Mouse (Mus musculus): ENCODE results near the gene Cog1. TPM values are rescaled to one million over a fixed set of nuclear protein-coding genes. Genes with fewer than 3 reads are reported as not detected.
A peak's percentile ranks its signal among the peaks of the same experiment; 100 is the strongest.

Gene Cog1
- polyA plus RNA-seq, 1 experiment from 2014 or later, result 18.6 TPM

DNA sequence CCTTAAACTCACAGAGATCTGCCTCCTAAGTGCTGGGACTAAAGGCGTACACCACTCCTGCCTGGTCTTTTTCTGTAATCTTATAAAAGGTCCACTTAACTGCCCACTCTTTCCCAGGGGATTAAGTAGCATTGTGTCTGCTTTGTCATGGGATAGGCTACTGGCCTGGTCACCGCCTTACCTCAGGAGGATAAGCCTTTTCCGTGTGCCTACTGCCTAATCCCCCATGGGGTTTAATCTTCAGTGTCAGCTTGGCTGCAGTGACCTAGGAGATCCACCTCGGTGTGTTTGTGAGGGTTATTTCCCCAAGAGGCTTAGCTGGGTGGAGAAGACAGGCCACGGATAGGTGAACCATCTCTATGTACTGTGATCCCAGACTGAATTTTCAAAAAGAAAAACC, 48.6 kb downstream of the Cog1 start:
- peak overlapping the region; percentile 51 for H3K27ac ChIP-seq (ENCODE audit: low read length)
- WGBS, result 81% methylated on average over 5 of the region's 5 CpGs
- DNase-seq (ENCODE audit: low spot score), result no peak

DNA sequence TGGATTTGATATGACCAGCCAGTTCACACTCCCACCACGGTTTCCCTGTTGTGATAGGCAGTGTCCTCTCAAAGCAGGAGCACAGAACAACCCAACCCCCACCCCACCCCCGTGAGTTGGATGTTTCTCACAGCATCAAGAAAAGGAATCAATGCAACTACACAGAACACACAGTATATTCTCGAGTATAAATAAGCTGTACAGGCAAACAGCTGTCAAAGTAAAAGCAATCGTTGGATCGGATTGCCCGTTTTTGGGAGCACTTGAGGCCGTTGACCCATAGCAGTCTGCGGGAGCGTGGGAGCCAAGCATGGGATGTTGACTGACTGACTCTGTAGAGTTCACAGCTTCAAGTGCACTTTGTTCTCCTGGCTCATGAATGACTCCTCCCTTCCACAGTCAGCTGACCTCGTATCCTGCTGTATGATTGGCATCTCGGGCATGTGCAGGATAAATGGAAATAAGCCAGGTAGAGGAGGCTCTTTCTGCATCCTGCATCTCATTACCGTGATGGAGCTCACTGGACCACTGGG, 49.1 kb downstream of the Cog1 start:
- DNase-seq (ENCODE audit: low spot score) (peak; percentile 84), ATAC-seq (peak; percentile 80)
- WGBS, result 53% methylated on average over 12 of the region's 12 CpGs
- Histone ChIP-seq H3K9me3 (ENCODE audit: low read length) (no peaks in the 10 kb centered on the region), H3K4me1 (ENCODE audit: insufficient read depth, low read depth, low read length) (no peaks in the 10 kb centered on the region), H3K27me3 (replicated peaks; ENCODE audit: insufficient read depth, low read length) (no peaks in the 10 kb centered on the region), H3K9ac (replicated peaks; ENCODE audit: low read depth) (no peak overlapping the region), H3K27ac (ENCODE audit: low read length) (no peak overlapping the region), H3K36me3 (ENCODE audit: insufficient read depth, low read length) (0 out of 2 replicates have a peak, but pooled peaks cover 4% of the 10 kb centered on the region), H3K4me2 (replicated peaks; ENCODE audit: low read depth, low read length) (no peak overlapping the region), H3K4me3 (ENCODE audit: low read depth, low read length) (no peak overlapping the region)
- TF ChIP-seq EP300 (IDR thresholded peaks at IDR 0.05), result peak; percentile 51
- no peak for TF ChIP-seq CTCF (IDR thresholded peaks at IDR 0.05)

More for the DNA sequence above, 48.6 kb downstream of the Cog1 start:
- TF ChIP-seq CTCF (IDR thresholded peaks at IDR 0.05) (no peak), EP300 (IDR thresholded peaks at IDR 0.05) (no peak)
- H3K9ac ChIP-seq (replicated peaks; ENCODE audit: low read depth), result no peak overlapping the region
- 0 out of 2 replicates have a peak, but pooled peaks cover 4% of the 10 kb centered on the region for H3K36me3 ChIP-seq (ENCODE audit: insufficient read depth, low read length)
- no peaks in the 10 kb centered on the region for H3K27me3 ChIP-seq (replicated peaks; ENCODE audit: insufficient read depth, low read length)
- H3K9me3 ChIP-seq (ENCODE audit: low read length), result no peaks in the 10 kb centered on the region
- no peaks in the 10 kb centered on the region for H3K4me1 ChIP-seq (ENCODE audit: insufficient read depth, low read depth, low read length)
- H3K4me3 ChIP-seq (ENCODE audit: low read depth, low read length), result no peak overlapping the region
- ATAC-seq, result no peak; the same call in 1 of the 2 replicates
- no peak overlapping the region for H3K4me2 ChIP-seq (replicated peaks; ENCODE audit: low read depth, low read length)

DNA sequence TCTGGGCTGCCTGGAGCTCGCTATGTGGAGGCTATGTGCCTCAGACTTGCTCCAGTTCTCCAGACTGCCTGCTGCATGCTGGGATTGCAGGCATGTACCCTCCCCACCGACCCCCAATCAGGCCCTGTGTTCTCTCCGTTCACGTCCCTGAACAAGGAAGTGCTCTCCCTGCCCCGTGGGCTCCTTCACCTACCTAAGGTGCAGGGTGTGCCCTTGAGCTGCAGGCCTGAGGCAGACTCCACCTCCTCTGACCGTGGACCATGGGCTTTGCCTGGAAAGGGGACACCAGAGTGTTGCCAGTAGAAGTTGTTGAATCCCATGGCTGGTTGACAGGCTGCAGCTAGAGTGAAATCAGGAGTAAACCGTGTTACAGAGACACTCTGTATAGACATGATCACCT, 50.7 kb downstream of the Cog1 start:
- ATAC-seq (no peak), DNase-seq (ENCODE audit: low spot score) (no peak)
- Histone ChIP-seq H3K27me3 (replicated peaks; ENCODE audit: insufficient read depth, low read length) (no peaks in the 10 kb centered on the region), H3K27ac (ENCODE audit: low read length) (no peak overlapping the region), H3K4me2 (replicated peaks; ENCODE audit: low read depth, low read length) (no peak overlapping the region), H3K4me1 (ENCODE audit: insufficient read depth, low read depth, low read length) (peaks cover 3% of the 10 kb centered on the region; the same call in 1 of the 2 replicates), H3K36me3 (ENCODE audit: insufficient read depth, low read length) (no peaks in the 10 kb centered on the region), H3K4me3 (ENCODE audit: low read depth, low read length) (no peak overlapping the region), H3K9me3 (ENCODE audit: low read length) (no peaks in the 10 kb centered on the region), H3K9ac (replicated peaks; ENCODE audit: low read depth) (no peak overlapping the region)
- TF ChIP-seq CTCF (IDR thresholded peaks at IDR 0.05) (no peak), EP300 (IDR thresholded peaks at IDR 0.05) (no peak)
- 73% methylated on average over 7 of the region's 7 CpGs for WGBS

DNA sequence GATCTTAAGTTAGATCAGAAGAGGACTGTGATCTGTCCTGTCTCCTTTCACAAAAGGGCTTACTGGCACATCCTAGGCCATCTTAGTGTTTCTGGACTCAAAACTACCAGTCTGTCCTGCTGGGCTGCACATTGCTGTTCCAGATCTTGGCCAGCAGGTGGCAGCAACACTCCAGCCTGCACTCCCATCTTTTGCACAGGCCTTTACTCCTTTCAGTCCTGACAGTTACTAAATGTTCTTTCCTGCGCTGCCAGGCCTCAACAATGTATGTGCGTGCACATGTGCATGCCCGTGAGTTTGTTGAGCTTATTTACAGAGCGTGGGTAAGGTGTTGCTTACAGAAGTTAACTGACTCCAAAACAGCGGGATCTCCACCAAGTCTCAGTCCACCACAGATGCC, 54.8 kb downstream of the Cog1 start:
- Histone ChIP-seq H3K9me3 (ENCODE audit: low read length) (no peaks in the 10 kb centered on the region), H3K4me1 (ENCODE audit: insufficient read depth, low read depth, low read length) (peaks cover 3% of the 10 kb centered on the region; the same call in 1 of the 2 replicates), H3K9ac (replicated peaks; ENCODE audit: low read depth) (no peak overlapping the region), H3K27ac (ENCODE audit: low read length) (no peak overlapping the region), H3K36me3 (ENCODE audit: insufficient read depth, low read length) (no peaks in the 10 kb centered on the region), H3K27me3 (replicated peaks; ENCODE audit: insufficient read depth, low read length) (no peaks in the 10 kb centered on the region), H3K4me2 (replicated peaks; ENCODE audit: low read depth, low read length) (no peak overlapping the region), H3K4me3 (ENCODE audit: low read depth, low read length) (no peak overlapping the region)
- ATAC-seq, result peak; percentile 76
- DNase-seq (ENCODE audit: low spot score), result peak; percentile 83
- WGBS, result 22% methylated on average over 5 of the region's 5 CpGs
- TF ChIP-seq CTCF (IDR thresholded peaks at IDR 0.05) (peak; percentile 100), EP300 (IDR thresholded peaks at IDR 0.05) (no peak)

DNA sequence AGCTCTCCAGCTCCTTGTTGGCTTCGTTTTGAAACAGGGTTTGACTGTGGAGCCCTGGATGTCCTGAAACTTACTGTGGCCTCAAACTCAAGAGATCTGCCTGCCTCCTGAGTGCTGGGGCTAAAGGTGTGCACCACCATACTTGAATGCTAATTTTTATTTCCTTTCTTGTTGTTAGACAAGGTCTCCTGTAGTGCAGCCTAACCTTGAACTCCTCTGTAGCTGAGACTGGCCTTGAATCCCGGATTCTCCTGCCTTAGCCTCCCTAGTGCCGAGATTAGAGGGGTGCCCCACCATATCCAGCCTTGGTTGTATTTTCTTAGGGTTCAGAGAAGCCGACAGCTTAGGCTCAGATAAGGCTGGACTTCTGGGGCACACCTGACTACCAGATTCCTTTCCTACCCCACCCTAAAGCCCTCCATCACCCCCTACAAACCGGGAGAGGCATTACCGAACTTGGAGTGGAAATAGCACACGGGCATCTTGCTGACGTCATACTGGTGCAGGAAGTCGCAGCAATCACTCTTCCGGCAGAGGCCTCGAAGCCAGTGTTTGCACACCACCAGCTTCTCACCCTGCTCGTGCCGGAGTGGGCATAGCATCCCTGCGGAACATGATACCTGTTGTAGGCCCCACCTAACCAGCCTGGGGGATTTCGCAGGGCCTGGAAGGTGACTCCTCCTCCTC, 57.1 kb downstream of the Cog1 start:
- H3K9ac ChIP-seq (replicated peaks; ENCODE audit: low read depth), result no peak overlapping the region
- no peaks in the 10 kb centered on the region for H3K9me3 ChIP-seq (ENCODE audit: low read length)
- no peaks in the 10 kb centered on the region for H3K36me3 ChIP-seq (ENCODE audit: insufficient read depth, low read length)
- H3K4me3 ChIP-seq (ENCODE audit: low read depth, low read length), result no peak overlapping the region
- ATAC-seq (no peak), DNase-seq (ENCODE audit: low spot score) (no peak)
- H3K27me3 ChIP-seq (replicated peaks; ENCODE audit: insufficient read depth, low read length), result no peaks in the 10 kb centered on the region
- no peak overlapping the region for H3K4me2 ChIP-seq (replicated peaks; ENCODE audit: low read depth, low read length)
- H3K4me1 ChIP-seq (ENCODE audit: insufficient read depth, low read depth, low read length), result peaks cover 11% of the 10 kb centered on the region; the same call in 1 of the 2 replicates
- TF ChIP-seq EP300 (IDR thresholded peaks at IDR 0.05), result no peak
- TF ChIP-seq CTCF (IDR thresholded peaks at IDR 0.05), result no peak
- no peak overlapping the region for H3K27ac ChIP-seq (ENCODE audit: low read length)
- 58% methylated on average over 15 of the region's 15 CpGs for WGBS

DNA sequence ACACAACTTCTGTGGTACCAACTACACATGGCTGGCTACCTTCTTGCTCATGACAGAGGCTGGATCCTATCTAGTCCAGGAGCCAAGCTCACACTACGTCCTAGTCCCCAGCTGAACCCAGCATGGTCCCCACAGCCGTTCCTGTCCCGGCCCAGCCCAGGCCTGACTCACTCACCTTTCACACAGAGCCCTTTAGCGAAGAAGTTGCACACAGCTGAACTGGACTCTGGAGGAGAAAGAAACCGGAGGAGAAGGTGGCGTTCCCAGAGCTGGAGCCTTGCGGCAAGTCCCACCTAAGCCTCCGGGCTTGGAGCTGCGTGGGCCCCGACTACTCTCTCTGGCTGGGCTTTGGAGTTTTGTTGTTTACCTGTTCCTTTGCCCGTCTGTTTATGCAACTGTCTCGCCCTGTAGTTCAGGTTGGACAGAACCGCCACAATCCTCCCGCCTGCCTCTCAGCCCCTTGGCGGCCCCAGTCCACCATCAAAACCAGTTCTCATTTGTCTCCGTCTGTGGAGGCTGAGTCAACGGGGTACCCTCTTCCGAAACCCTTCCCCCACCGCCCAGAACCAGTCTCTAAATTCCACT, 59.8 kb downstream of the Cog1 start:
- no peak overlapping the region for H3K4me3 ChIP-seq (ENCODE audit: low read depth, low read length)
- H3K9ac ChIP-seq (replicated peaks; ENCODE audit: low read depth), result no peak overlapping the region
- no peak for TF ChIP-seq EP300 (IDR thresholded peaks at IDR 0.05)
- no peak for TF ChIP-seq CTCF (IDR thresholded peaks at IDR 0.05)
- peaks cover 11% of the 10 kb centered on the region; the same call in 1 of the 2 replicates for H3K4me1 ChIP-seq (ENCODE audit: insufficient read depth, low read depth, low read length)
- H3K36me3 ChIP-seq (ENCODE audit: insufficient read depth, low read length), result no peaks in the 10 kb centered on the region
- H3K27ac ChIP-seq (ENCODE audit: low read length), result no peak overlapping the region
- H3K27me3 ChIP-seq (replicated peaks; ENCODE audit: insufficient read depth, low read length), result no peaks in the 10 kb centered on the region
- no peak overlapping the region for H3K4me2 ChIP-seq (replicated peaks; ENCODE audit: low read depth, low read length)
- WGBS, result 73% methylated on average over 19 of the region's 19 CpGs
- no peak for ATAC-seq
- no peaks in the 10 kb centered on the region for H3K9me3 ChIP-seq (ENCODE audit: low read length)
- no peak for DNase-seq (ENCODE audit: low spot score)
